Mouse (Mus musculus) hindbrain, embryonic 11.5 days (tissue): ENCODE measurements around the gene Dusp23. TPM values are rescaled to one million over a fixed set of nuclear protein-coding genes. Genes with fewer than 3 reads are reported as not detected.

Source experiments
- ATAC-seq: fragments of 200-750 bp; cut with Nextera tagmentation; 2 replicates; pipeline ENCODE4 v1.8.0; 2017; ENCODE audit warnings: mild to moderate bottlenecking, moderate TSS enrichment, moderate library complexity; ENCODE audit not compliant: low FRiP score
- DNase-seq: peaks from one replicate; pipeline ENCODE4 v3.0.0-alpha.2; 2015; ENCODE audit warnings: low spot score
- H3K27ac ChIP-seq: fragments of 300-500 bp; sonication (generic); 2 replicates; pipeline ENCODE4 v1.5.1; 2014; ENCODE audit warnings: mild to moderate bottlenecking, low read depth, low read length
- H3K27me3 ChIP-seq: fragments of 300-500 bp; sonication (generic); 2 replicates; pipeline ENCODE4 v1.6.1; 2014; ENCODE audit warnings: mild to moderate bottlenecking, low read length, moderate library complexity, mixed read lengths; ENCODE audit not compliant: control insufficient read depth, insufficient read depth
- H3K36me3 ChIP-seq: fragments of 300-500 bp; sonication (generic); 2 replicates; pipeline ENCODE4 v1.6.1; 2014; ENCODE audit warnings: mild to moderate bottlenecking, low read length, moderate library complexity, mixed read lengths; ENCODE audit not compliant: control insufficient read depth, insufficient read depth
- H3K4me1 ChIP-seq: fragments of 300-500 bp; sonication (generic); replicated peaks from 2 replicates; pipeline ENCODE4 v1.6.1; 2014; ENCODE audit warnings: low read length, mixed read lengths; ENCODE audit not compliant: control insufficient read depth, insufficient read depth
- H3K4me2 ChIP-seq: fragments of 300-500 bp; sonication (generic); replicated peaks from 2 replicates; pipeline ENCODE4 v1.6.1; 2014; ENCODE audit warnings: mild to moderate bottlenecking, low read depth, low read length
- H3K4me3 ChIP-seq: fragments of 300-500 bp; sonication (generic); 2 replicates; pipeline ENCODE4 v1.5.1; 2014; ENCODE audit warnings: low read depth, low read length
- H3K9ac ChIP-seq: fragments of 300-500 bp; sonication (generic); 2 replicates; pipeline ENCODE4 v1.6.1; 2014; ENCODE audit warnings: low read depth, low read length
- H3K9me3 ChIP-seq: fragments of 300-500 bp; sonication (generic); 2 replicates; pipeline ENCODE4 v1.6.1; 2016; ENCODE audit warnings: low read length; ENCODE audit not compliant: control insufficient read depth
- WGBS: fragments of 180-500 bp; shearing (Covaris S2); extraction: QIAGEN DNeasy Blood & Tissue Kit; methylation state at CpG from one replicate; pipeline ENCODE4 v1.1.7; 2014; 5-methylcytosine and 5-hydroxymethylcytosine counted together
- polyA plus RNA-seq: library from polyadenylated mRNA; unstranded; fragments of >200 nt; fragmentation: Nextera tagmentation; extraction: Ambion mirVana; gene quantifications from 2 replicates; pipeline ENCODE4 v1.2.1, GENCODE M21; 2014

Gene Dusp23
- polyA plus RNA-seq, 1 experiment from 2014 or later = 9.4 TPM

DNA sequence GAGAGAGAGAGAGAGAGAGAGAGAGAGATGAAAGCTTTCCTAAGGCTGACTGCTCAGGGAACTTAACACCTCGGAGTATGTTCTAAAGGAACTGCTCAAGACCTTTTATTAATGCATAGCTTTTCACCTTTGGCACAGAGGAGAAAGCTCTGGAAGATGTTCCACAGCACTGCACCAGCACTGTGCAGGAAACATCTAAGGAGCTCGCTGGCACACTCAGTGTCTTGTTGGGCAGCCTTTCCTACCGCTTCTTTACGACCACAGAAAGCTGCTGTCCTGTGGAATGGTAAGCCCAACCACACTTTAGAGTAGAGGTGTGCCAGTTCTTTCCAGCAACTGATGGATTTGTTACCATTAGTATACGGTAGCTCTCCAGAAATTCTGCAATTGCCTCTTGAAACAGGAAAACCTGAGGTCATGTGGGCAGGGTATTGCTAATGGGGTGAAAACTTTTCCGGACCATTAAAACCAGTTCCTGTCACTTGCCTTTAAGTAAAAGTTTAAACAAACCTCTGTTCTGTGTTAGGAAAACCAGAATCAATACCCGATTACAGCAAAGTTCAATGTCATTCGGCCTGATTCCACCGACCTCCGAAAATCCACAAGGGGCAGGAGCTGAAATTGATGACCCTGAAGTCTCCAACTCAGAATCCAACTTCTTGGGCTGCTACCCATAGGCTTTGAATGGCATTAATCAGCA is 18.7 kb upstream of the Dusp23 start:
- H3K27ac ChIP-seq = no peak overlapping the region
- no peak for ATAC-seq
- H3K27me3 ChIP-seq = no peaks in the 10 kb centered on the region
- no peak overlapping the region for H3K4me3 ChIP-seq
- WGBS = 86% methylated on average over 10 of the region's 10 CpGs
- no peak overlapping the region for H3K9ac ChIP-seq
- no peak overlapping the region for H3K4me2 ChIP-seq
- no peaks in the 10 kb centered on the region for H3K9me3 ChIP-seq
- DNase-seq = no peak
- no peaks in the 10 kb centered on the region for H3K4me1 ChIP-seq
- no peaks in the 10 kb centered on the region for H3K36me3 ChIP-seq

GRCm38 (mm10) chr1:172650519-172651287 is 17.9 kb upstream of the Dusp23 start:
- no peak overlapping the region for H3K27ac ChIP-seq
- no peaks in the 10 kb centered on the region for H3K4me1 ChIP-seq
- 59% methylated on average over 8 of the region's 8 CpGs for WGBS
- H3K4me3 ChIP-seq = no peak overlapping the region
- ATAC-seq (no peak), DNase-seq (peak; percentile 55)
- no peaks in the 10 kb centered on the region for H3K36me3 ChIP-seq
- H3K9me3 ChIP-seq = no peaks in the 10 kb centered on the region
- H3K27me3 ChIP-seq = no peaks in the 10 kb centered on the region
- no peak overlapping the region for H3K4me2 ChIP-seq
- H3K9ac ChIP-seq = no peak overlapping the region

DNA sequence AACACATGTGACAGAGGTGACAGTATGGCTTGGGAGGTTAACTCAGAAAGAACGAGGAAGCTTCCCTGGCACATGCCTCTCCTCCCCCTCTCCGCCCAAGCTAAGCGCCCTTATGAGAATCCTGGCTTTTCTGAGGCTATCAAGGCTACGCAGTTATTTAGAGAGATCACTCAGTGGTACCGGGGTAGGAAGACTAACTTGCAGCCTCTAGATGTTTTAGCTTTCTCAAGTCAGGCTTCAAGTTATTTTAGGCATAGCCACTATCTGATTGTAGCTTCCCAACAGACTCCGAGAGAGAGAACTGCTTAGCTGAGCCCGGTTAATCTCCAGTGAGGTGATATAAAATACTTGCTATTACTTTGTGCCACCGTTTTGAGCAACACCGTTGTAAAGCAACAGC is 16.6 kb upstream of the Dusp23 start:
- WGBS = 91% methylated on average over 9 of the region's 9 CpGs
- H3K36me3 ChIP-seq = no peaks in the 10 kb centered on the region
- H3K27me3 ChIP-seq = no peaks in the 10 kb centered on the region
- no peak overlapping the region for H3K4me2 ChIP-seq
- H3K9ac ChIP-seq = no peak overlapping the region
- no peak for DNase-seq
- H3K4me3 ChIP-seq = no peak overlapping the region
- no peak for ATAC-seq
- no peak overlapping the region for H3K27ac ChIP-seq
- H3K4me1 ChIP-seq = no peaks in the 10 kb centered on the region
- H3K9me3 ChIP-seq = no peaks in the 10 kb centered on the region

DNA sequence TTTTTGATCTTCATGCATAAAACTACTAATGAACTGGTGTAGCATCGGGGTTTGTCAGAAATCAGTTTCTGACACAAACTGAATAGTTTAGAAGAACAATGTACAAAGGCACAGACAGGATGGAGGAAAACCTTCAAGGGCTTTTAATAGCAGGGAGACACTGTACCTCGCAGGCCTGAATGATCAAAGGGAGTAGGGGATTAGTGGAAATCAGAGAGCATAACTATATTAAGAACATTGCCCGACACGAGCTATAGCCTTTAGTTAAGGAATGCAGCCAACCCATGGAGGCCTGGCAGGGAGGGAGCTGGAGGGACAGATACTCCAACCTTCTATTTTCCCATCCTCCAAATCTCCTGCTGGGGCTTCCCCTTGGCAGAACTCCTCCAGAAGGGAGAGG is 14.5 kb upstream of the Dusp23 start:
- Histone ChIP-seq H3K27me3 (no peaks in the 10 kb centered on the region), H3K9me3 (no peaks in the 10 kb centered on the region)
- ATAC-seq = no peak

DNA sequence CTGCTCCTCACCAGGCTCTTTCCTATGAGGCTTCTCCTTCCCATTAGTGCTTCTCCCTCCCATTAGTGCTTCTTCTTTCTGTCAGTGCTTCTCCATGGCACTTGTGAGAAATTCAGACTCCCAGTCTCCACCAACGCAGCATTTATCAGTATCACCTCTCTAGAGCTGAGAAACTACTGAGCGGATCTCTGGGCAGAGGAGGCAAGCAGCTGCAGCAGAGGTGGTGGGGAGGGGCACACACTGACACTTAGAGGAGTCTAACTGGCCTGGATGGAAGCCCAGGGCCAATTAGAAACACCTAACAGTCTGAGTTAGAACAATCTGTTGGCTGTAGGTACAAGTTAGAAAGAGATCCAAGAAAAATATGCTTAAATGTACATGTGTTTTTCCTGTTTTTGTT is 6.0 kb upstream of the Dusp23 start:
- ATAC-seq = no peak
- no peaks in the 10 kb centered on the region for H3K4me1 ChIP-seq
- no peaks in the 10 kb centered on the region for H3K9me3 ChIP-seq
- H3K36me3 ChIP-seq = no peaks in the 10 kb centered on the region
- no peak overlapping the region for H3K27ac ChIP-seq
- 75% methylated on average over 2 of the region's 2 CpGs for WGBS
- H3K27me3 ChIP-seq = no peaks in the 10 kb centered on the region
- H3K4me3 ChIP-seq = no peak overlapping the region
- H3K9ac ChIP-seq = 0 out of 2 replicates have a peak overlapping the region, but pooled peaks have one; percentile 7
- DNase-seq = no peak
- H3K4me2 ChIP-seq = no peak overlapping the region

More for the DNA sequence above, 14.5 kb upstream of the Dusp23 start:
- 61% methylated on average over 4 of the region's 4 CpGs for WGBS
- no peaks in the 10 kb centered on the region for H3K36me3 ChIP-seq
- H3K9ac ChIP-seq = no peak overlapping the region
- no peak overlapping the region for H3K4me3 ChIP-seq
- DNase-seq = no peak
- no peak overlapping the region for H3K27ac ChIP-seq
- H3K4me2 ChIP-seq = no peak overlapping the region
- no peaks in the 10 kb centered on the region for H3K4me1 ChIP-seq

- no peaks in the 10 kb centered on the region for H3K27me3 ChIP-seq
- H3K4me1 ChIP-seq = no peaks in the 10 kb centered on the region
- 86% methylated on average over 4 of the region's 4 CpGs for WGBS
- no peak overlapping the region for H3K4me2 ChIP-seq
- H3K27ac ChIP-seq = no peak overlapping the region
- no peaks in the 10 kb centered on the region for H3K9me3 ChIP-seq
- no peak for DNase-seq
- H3K9ac ChIP-seq = no peak overlapping the region
- ATAC-seq = no peak
- H3K4me3 ChIP-seq = no peak overlapping the region
- H3K36me3 ChIP-seq = no peaks in the 10 kb centered on the region
Measured at GRCm38 (mm10) chr1:172637801-172638200, 5.0 kb upstream of the Dusp23 start.

DNA sequence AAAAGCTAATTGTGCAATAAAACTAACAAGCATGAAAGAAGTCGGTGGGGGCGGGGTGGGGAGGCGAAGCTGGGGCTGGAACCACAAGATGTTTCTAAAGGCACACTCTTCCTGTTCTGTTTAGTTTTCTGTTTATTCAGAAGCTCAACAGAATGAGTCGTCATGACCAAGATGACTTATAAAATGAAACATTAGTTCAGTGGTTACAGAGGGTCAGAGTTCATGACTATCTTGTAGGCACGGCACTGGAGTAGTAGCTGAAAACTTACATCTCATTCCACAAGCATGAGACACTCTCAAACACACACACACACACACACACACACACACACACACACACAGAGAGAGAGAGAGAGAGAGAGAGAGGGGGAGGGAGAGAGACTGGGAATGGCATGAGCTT is 3.5 kb upstream of the Dusp23 start:
- DNase-seq (no peak), ATAC-seq (no peak)
- Histone ChIP-seq H3K9ac (no peak overlapping the region), H3K27me3 (no peaks in the 10 kb centered on the region), H3K4me2 (no peak overlapping the region), H3K9me3 (no peaks in the 10 kb centered on the region), H3K4me3 (no peak overlapping the region), H3K4me1 (no peaks in the 10 kb centered on the region), H3K36me3 (no peaks in the 10 kb centered on the region), H3K27ac (no peak overlapping the region)
- 90% methylated on average over 5 of the region's 5 CpGs for WGBS

GRCm38 (mm10) chr1:172635258-172635657 is 2.5 kb upstream of the Dusp23 start:
- Histone ChIP-seq H3K27me3 (no peaks in the 10 kb centered on the region), H3K36me3 (no peaks in the 10 kb centered on the region), H3K4me3 (no peak overlapping the region), H3K4me2 (no peak overlapping the region), H3K9ac (no peak overlapping the region), H3K4me1 (no peaks in the 10 kb centered on the region), H3K9me3 (no peaks in the 10 kb centered on the region), H3K27ac (no peak overlapping the region)
- ATAC-seq = no peak
- DNase-seq = no peak
- WGBS = 47% methylated on average over 4 of the region's 4 CpGs

GRCm38 (mm10) chr1:172634136-172634535 is 1.4 kb upstream of the Dusp23 start:
- H3K4me3 ChIP-seq = no peak overlapping the region
- DNase-seq (no peak), ATAC-seq (no peak)
- no peak overlapping the region for H3K4me2 ChIP-seq
- 92% methylated on average over 2 of the region's 2 CpGs for WGBS
- H3K27ac ChIP-seq = no peak overlapping the region
- no peaks in the 10 kb centered on the region for H3K36me3 ChIP-seq
- H3K9me3 ChIP-seq = no peaks in the 10 kb centered on the region
- H3K27me3 ChIP-seq = no peaks in the 10 kb centered on the region
- H3K9ac ChIP-seq = no peak overlapping the region
- H3K4me1 ChIP-seq = no peaks in the 10 kb centered on the region
